Mouse (Mus musculus): ENCODE measurements around the gene Ttll1. TPM values are rescaled to one million over a fixed set of nuclear protein-coding genes. Genes with fewer than 3 reads are reported as not detected.

Ttll1 gene
- total and polyA plus RNA-seq, 2 experiments from 2014 or later: 57.8 to 123 TPM

GRCm38 (mm10) chr15:83500352-83500751, 10.3 kb downstream of the Ttll1 start:
- H3K9ac ChIP-seq (replicated peaks; ENCODE audit: low read length, poor library complexity, severe bottlenecking): no peak overlapping the region
- DNase-seq (ENCODE audit: low spot score): no peak
- no peaks in the 10 kb centered on the region for H3K4me1 ChIP-seq (ENCODE audit: insufficient read depth, low read length)
- H3K4me2 ChIP-seq (ENCODE audit: low read depth, low read length, poor library complexity, severe bottlenecking): no peak overlapping the region
- 61% methylated on average over 3 of the region's 3 CpGs for WGBS
- H3K4me3 ChIP-seq (ENCODE audit: low read depth, low read length): no peak overlapping the region
- ATAC-seq (ENCODE audit: low FRiP score): no peak
- H3K9me3 ChIP-seq (ENCODE audit: low read length): no peaks in the 10 kb centered on the region
- no peaks in the 10 kb centered on the region for H3K27me3 ChIP-seq (ENCODE audit: insufficient read depth, low read length)
- peak; percentile 63 for TF ChIP-seq CTCF (IDR thresholded peaks at IDR 0.05)
- H3K36me3 ChIP-seq (ENCODE audit: insufficient read depth, low read length): peaks cover 67% of the 10 kb centered on the region
- H3K27ac ChIP-seq (ENCODE audit: low read depth, low read length): no peak overlapping the region

GRCm38 (mm10) chr15:83499211-83499755, 11.4 kb downstream of the Ttll1 start:
- Histone ChIP-seq H3K4me1 (ENCODE audit: insufficient read depth, low read length) (no peaks in the 10 kb centered on the region), H3K4me3 (ENCODE audit: low read depth, low read length) (no peak overlapping the region), H3K27ac (ENCODE audit: low read depth, low read length) (no peak overlapping the region), H3K36me3 (ENCODE audit: insufficient read depth, low read length) (peaks cover 74% of the 10 kb centered on the region), H3K9ac (replicated peaks; ENCODE audit: low read length, poor library complexity, severe bottlenecking) (no peak overlapping the region), H3K4me2 (ENCODE audit: low read depth, low read length, poor library complexity, severe bottlenecking) (no peak overlapping the region), H3K9me3 (ENCODE audit: low read length) (no peaks in the 10 kb centered on the region), H3K27me3 (ENCODE audit: insufficient read depth, low read length) (no peaks in the 10 kb centered on the region)
- 95% methylated on average over 10 of the region's 10 CpGs for WGBS
- no peak for DNase-seq (ENCODE audit: low spot score)
- TF ChIP-seq CTCF (IDR thresholded peaks at IDR 0.05): no peak
- no peak for ATAC-seq (ENCODE audit: low FRiP score)

DNA sequence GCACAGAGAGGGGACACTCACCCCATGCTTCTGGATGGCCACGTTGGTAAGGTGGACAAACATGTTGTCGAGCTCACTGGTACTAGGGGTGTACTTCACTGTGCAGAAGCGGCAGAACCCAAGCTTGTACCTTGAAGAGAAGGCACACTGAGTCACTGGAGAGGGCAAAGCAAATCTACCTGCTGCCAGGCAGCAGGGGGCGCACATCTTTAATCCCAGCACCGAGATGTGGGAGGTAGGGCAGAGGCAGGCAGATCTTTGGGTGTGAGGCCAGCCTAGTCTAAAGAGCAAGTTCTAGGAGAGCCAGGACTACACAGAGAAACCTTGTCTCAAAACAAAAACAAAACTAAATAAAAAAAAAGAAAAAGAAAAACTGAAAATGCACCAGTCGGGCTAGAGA, 13.4 kb downstream of the Ttll1 start:
- Histone ChIP-seq H3K27me3 (ENCODE audit: insufficient read depth, low read length) (no peaks in the 10 kb centered on the region), H3K4me2 (ENCODE audit: low read depth, low read length, poor library complexity, severe bottlenecking) (no peak overlapping the region), H3K9ac (replicated peaks; ENCODE audit: low read length, poor library complexity, severe bottlenecking) (no peak overlapping the region), H3K36me3 (ENCODE audit: insufficient read depth, low read length) (peaks cover 79% of the 10 kb centered on the region), H3K9me3 (ENCODE audit: low read length) (no peaks in the 10 kb centered on the region), H3K4me1 (ENCODE audit: insufficient read depth, low read length) (no peaks in the 10 kb centered on the region), H3K27ac (ENCODE audit: low read depth, low read length) (no peak overlapping the region), H3K4me3 (ENCODE audit: low read depth, low read length) (no peak overlapping the region)
- DNase-seq (ENCODE audit: low spot score) (no peak), ATAC-seq (ENCODE audit: low FRiP score) (no peak)
- WGBS: 92% methylated on average over 6 of the region's 6 CpGs
- peak; percentile 39 for TF ChIP-seq CTCF (IDR thresholded peaks at IDR 0.05)

- no peak overlapping the region for H3K4me3 ChIP-seq (ENCODE audit: low read depth, low read length)
- H3K4me2 ChIP-seq (ENCODE audit: low read depth, low read length, poor library complexity, severe bottlenecking): no peak overlapping the region
- TF ChIP-seq CTCF (IDR thresholded peaks at IDR 0.05): no peak
- H3K4me1 ChIP-seq (ENCODE audit: insufficient read depth, low read length): no peaks in the 10 kb centered on the region
- WGBS: 79% methylated on average over 22 of the region's 22 CpGs
- peaks cover 81% of the 10 kb centered on the region for H3K36me3 ChIP-seq (ENCODE audit: insufficient read depth, low read length)
- no peaks in the 10 kb centered on the region for H3K9me3 ChIP-seq (ENCODE audit: low read length)
- no peak for DNase-seq (ENCODE audit: low spot score)
- H3K27ac ChIP-seq (ENCODE audit: low read depth, low read length): no peak overlapping the region
- no peak for ATAC-seq (ENCODE audit: low FRiP score)
- H3K27me3 ChIP-seq (ENCODE audit: insufficient read depth, low read length): no peaks in the 10 kb centered on the region
- no peak overlapping the region for H3K9ac ChIP-seq (replicated peaks; ENCODE audit: low read length, poor library complexity, severe bottlenecking)
Observed at GRCm38 (mm10) chr15:83495787-83496367, 14.8 kb downstream of the Ttll1 start.

DNA sequence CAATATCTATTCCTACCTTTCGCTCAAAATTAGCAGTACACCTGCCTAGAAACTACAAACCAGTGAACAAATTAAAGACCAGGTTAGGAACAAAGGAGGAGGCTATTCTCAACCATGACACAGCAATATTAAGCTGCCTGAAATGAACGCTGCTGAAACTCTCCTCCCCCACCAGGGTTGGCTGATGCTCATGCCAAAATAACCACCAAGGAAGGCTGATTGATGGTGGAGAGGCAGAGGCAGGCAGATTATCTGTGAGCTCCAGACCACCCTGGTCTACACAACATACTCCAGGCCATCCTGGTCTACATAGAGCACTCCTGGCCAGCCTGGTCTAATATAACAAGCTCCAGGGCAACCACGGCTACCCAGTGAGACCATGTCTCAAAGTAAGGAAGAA, 15.5 kb downstream of the Ttll1 start:
- no peak overlapping the region for H3K27ac ChIP-seq (ENCODE audit: low read depth, low read length)
- TF ChIP-seq CTCF (IDR thresholded peaks at IDR 0.05): no peak
- H3K4me3 ChIP-seq (ENCODE audit: low read depth, low read length): no peak overlapping the region
- ATAC-seq (ENCODE audit: low FRiP score) (no peak), DNase-seq (ENCODE audit: low spot score) (no peak)
- H3K4me2 ChIP-seq (ENCODE audit: low read depth, low read length, poor library complexity, severe bottlenecking): no peak overlapping the region
- H3K9me3 ChIP-seq (ENCODE audit: low read length): no peaks in the 10 kb centered on the region
- 83% methylated on average over 3 of the region's 3 CpGs for WGBS
- no peaks in the 10 kb centered on the region for H3K27me3 ChIP-seq (ENCODE audit: insufficient read depth, low read length)
- peaks cover 86% of the 10 kb centered on the region for H3K36me3 ChIP-seq (ENCODE audit: insufficient read depth, low read length)
- H3K4me1 ChIP-seq (ENCODE audit: insufficient read depth, low read length): no peaks in the 10 kb centered on the region
- no peak overlapping the region for H3K9ac ChIP-seq (replicated peaks; ENCODE audit: low read length, poor library complexity, severe bottlenecking)

- TF ChIP-seq CTCF (IDR thresholded peaks at IDR 0.05): no peak
- ATAC-seq (ENCODE audit: low FRiP score) (no peak), DNase-seq (ENCODE audit: low spot score) (no peak)
- WGBS: 83% methylated on average over 6 of the region's 6 CpGs
- Histone ChIP-seq H3K4me3 (ENCODE audit: low read depth, low read length) (no peak overlapping the region), H3K9me3 (ENCODE audit: low read length) (no peaks in the 10 kb centered on the region), H3K4me1 (ENCODE audit: insufficient read depth, low read length) (no peaks in the 10 kb centered on the region), H3K36me3 (ENCODE audit: insufficient read depth, low read length) (peaks cover 86% of the 10 kb centered on the region), H3K27ac (ENCODE audit: low read depth, low read length) (no peak overlapping the region), H3K9ac (replicated peaks; ENCODE audit: low read length, poor library complexity, severe bottlenecking) (no peak overlapping the region), H3K4me2 (ENCODE audit: low read depth, low read length, poor library complexity, severe bottlenecking) (no peak overlapping the region), H3K27me3 (ENCODE audit: insufficient read depth, low read length) (no peaks in the 10 kb centered on the region)
Observed at GRCm38 (mm10) chr15:83494572-83494920, 16.1 kb downstream of the Ttll1 start.
